Mouse (Mus musculus) brain, embryonic 14.5 days (tissue): Measurements from ENCODE around the gene Gm6377. TPM values are rescaled to one million over a fixed set of nuclear protein-coding genes. Genes with fewer than 3 reads are reported as not detected.

ENCODE experiments used
- DNase-seq: peaks from one replicate; pipeline ENCODE4 v3.0.0-alpha.2; 2011; ENCODE audit warnings: low read depth
- CTCF ChIP-seq: fragments of 200-500 bp; IDR thresholded peaks from 2 replicates; pipeline ENCODE4 v1.5.1; 2012; ENCODE audit warnings: inconsistent platforms, mild to moderate bottlenecking, moderate library complexity, borderline replicate concordance; ENCODE audit not compliant: insufficient read depth, insufficient read length; ENCODE audit errors: extremely low read depth
- POLR2A ChIP-seq: fragments of 200-500 bp; IDR thresholded peaks from 2 replicates; pipeline ENCODE4 v1.6.1; 2012; ENCODE audit warnings: mild to moderate bottlenecking, inconsistent platforms, borderline replicate concordance; ENCODE audit not compliant: poor library complexity, insufficient read depth, insufficient read length, severe bottlenecking; ENCODE audit errors: extremely low read depth
- polyA plus RNA-seq: library from polyadenylated mRNA; depleted of rRNA; stranded (reverse); fragments of >200 nt; gene quantifications from 2 replicates; pipeline ENCODE4 v1.2.3, GENCODE M21; 2012; rRNA removed

Gene Gm6377
- polyA plus RNA-seq, 1 experiment = 0.12 TPM

DNA sequence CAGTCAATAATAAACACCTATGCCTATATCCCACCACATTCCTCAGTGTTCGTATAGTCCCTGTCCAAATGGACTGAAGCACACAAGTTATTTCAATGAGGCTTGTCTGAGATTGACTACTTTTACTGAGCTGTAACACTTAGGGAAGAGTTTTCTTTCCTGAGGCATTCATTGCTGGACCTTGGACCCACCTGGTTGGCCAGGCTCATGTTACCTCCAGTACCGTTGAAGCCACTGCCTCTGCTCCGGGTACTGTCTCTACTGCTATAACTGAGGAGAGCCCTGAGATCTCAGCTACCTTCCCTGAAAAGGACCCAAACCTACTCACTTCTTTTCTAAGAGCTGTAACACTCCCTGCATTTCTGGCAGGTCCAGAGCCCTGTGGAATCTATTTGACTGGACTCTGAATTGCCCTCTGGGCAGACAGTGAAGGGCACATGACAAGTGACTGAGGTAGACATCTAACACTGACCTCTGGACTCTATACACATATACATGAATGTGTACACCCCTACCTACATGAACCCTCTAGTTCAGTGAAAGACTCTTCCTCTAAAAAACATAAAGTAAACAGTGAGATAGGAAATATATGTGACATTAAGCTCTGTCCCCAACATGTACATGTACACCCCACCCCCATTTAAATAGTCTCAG is 39.0 kb downstream of the Gm6377 start:
- no peak for DNase-seq
- no peak for TF ChIP-seq POLR2A
- no peak for TF ChIP-seq CTCF

DNA sequence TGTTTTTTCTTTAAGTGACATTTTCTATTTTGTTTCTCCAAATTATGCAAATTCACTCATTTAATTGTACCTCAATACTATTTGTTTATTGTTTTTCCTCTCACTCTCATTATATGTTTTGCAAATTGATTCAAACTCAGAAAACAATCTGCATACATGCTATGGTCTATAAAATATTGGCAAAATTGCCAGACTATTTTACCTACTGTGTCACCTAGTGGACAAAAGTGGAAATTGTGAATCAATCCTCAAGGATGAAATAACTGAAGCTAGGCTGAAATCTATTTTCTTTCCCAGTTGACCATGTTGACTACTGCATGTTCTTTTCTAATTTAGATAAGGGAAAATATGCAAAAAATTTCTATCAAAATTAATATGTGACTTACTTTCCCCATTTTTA is 41.6 kb downstream of the Gm6377 start:
- TF ChIP-seq CTCF (no peak), POLR2A (no peak)
- DNase-seq = peak; percentile 36

Other genes starting within 250 kb of the Gm6377 start
- 6.0 and 10.3 TPM in 2 replicates for gene Hmgn5, start 183.4 kb upstream of the Gm6377 start, polyA plus RNA-seq
- 88.5 and 119 TPM in 2 replicates for gene Sh3bgrl, start 101.4 kb upstream of the Gm6377 start, polyA plus RNA-seq